Mouse (Mus musculus): ENCODE data around the gene Fam243. TPM values are rescaled to one million over a fixed set of nuclear protein-coding genes. Genes with fewer than 3 reads are reported as not detected.

The Fam243 gene
- polyA plus RNA-seq, 1 experiment = not detected

DNA sequence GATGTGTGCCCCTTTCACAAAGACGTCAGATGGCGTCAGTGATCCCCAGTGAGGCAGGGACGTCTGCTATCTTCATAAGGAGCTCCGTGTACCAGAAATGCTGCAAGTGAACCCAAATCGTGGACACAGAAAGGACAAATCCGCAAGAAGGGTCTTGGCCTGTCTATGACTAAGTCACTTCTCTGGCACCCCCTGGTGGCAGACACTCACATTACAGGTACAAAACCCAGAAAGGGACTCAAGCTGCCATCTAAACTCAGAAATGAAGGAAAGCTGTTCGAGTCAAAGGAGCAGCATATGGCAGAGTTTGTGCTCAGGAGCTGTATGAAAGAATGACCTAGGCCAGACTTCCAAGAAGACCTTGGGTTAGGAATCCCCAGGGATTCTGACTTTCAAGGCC, 34.6 kb downstream of the Fam243 start:
- TF ChIP-seq POLR2A (IDR thresholded peaks at IDR 0.05; ENCODE audit: extremely low read depth, insufficient read depth, low read length) (no peak), CTCF (IDR thresholded peaks at IDR 0.05; ENCODE audit: extremely low read depth, insufficient read depth, low read length) (peak; percentile 83)
- no peaks in the 10 kb centered on the region for H3K4me1 ChIP-seq (ENCODE audit: control insufficient read depth, insufficient read depth, low read length)
- no peak overlapping the region for H3K4me3 ChIP-seq (ENCODE audit: insufficient read depth, low read length)
- H3K27ac ChIP-seq (ENCODE audit: insufficient read depth, low read length) = no peak overlapping the region

- Histone ChIP-seq H3K4me3 (ENCODE audit: insufficient read depth, low read length) (no peak overlapping the region), H3K4me1 (ENCODE audit: control insufficient read depth, insufficient read depth, low read length) (no peaks in the 10 kb centered on the region), H3K27ac (ENCODE audit: insufficient read depth, low read length) (no peak overlapping the region)
- TF ChIP-seq CTCF (IDR thresholded peaks at IDR 0.05; ENCODE audit: extremely low read depth, insufficient read depth, low read length) (no peak), POLR2A (IDR thresholded peaks at IDR 0.05; ENCODE audit: extremely low read depth, insufficient read depth, low read length) (no peak)
Observed at GRCm38 (mm10) chr16:92285068-92285467, 36.2 kb downstream of the Fam243 start.

DNA sequence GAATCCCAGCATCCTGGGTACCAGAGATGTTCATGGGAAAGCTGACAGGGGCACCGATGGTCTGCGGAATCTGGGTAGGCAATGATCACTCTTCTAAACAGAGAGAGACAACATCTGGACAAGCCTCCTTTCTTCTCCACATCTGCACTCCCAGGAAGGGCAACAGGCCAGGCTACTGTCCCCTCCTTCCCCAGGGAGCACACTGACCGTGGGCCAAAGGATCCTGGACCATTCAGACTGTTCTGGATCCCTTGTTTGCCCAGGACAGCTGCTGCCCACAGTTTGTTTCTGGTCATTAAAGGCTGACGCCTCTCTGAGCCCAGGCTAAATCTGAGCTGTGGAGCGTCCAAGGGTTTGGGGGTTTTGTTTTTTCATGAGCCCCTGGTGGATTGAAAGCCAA, 38.6 kb downstream of the Fam243 start:
- H3K27ac ChIP-seq (ENCODE audit: insufficient read depth, low read length) = no peak overlapping the region
- H3K4me1 ChIP-seq (ENCODE audit: control insufficient read depth, insufficient read depth, low read length) = no peaks in the 10 kb centered on the region
- TF ChIP-seq POLR2A (IDR thresholded peaks at IDR 0.05; ENCODE audit: extremely low read depth, insufficient read depth, low read length) = no peak
- no peak for TF ChIP-seq CTCF (IDR thresholded peaks at IDR 0.05; ENCODE audit: extremely low read depth, insufficient read depth, low read length)
- H3K4me3 ChIP-seq (ENCODE audit: insufficient read depth, low read length) = no peak overlapping the region

- Histone ChIP-seq H3K4me3 (ENCODE audit: insufficient read depth, low read length) (no peak overlapping the region), H3K27ac (ENCODE audit: insufficient read depth, low read length) (no peak overlapping the region), H3K4me1 (ENCODE audit: control insufficient read depth, insufficient read depth, low read length) (no peaks in the 10 kb centered on the region)
- TF ChIP-seq POLR2A (IDR thresholded peaks at IDR 0.05; ENCODE audit: extremely low read depth, insufficient read depth, low read length) (no peak), CTCF (IDR thresholded peaks at IDR 0.05; ENCODE audit: extremely low read depth, insufficient read depth, low read length) (no peak)
Observed at GRCm38 (mm10) chr16:92275526-92275925, 45.7 kb downstream of the Fam243 start.

- Histone ChIP-seq H3K27ac (ENCODE audit: insufficient read depth, low read length) (no peak overlapping the region), H3K4me3 (ENCODE audit: insufficient read depth, low read length) (no peak overlapping the region), H3K4me1 (ENCODE audit: control insufficient read depth, insufficient read depth, low read length) (no peaks in the 10 kb centered on the region)
- TF ChIP-seq POLR2A (IDR thresholded peaks at IDR 0.05; ENCODE audit: extremely low read depth, insufficient read depth, low read length) = no peak
- no peak for TF ChIP-seq CTCF (IDR thresholded peaks at IDR 0.05; ENCODE audit: extremely low read depth, insufficient read depth, low read length)
Observed at GRCm38 (mm10) chr16:92274516-92274915, 46.7 kb downstream of the Fam243 start.

Other genes starting within 250 kb of the Fam243 start
- 0.33 and 0.38 TPM in 2 replicates for gene Kcne2, start 29.1 kb downstream of the Fam243 start, polyA plus RNA-seq (2012; rRNA removed)
- 26.7 and 30.2 TPM in 2 replicates for gene Smim11, start 20.2 kb downstream of the Fam243 start, polyA plus RNA-seq (2012; rRNA removed)
- gene Kcne1, start 38.0 kb upstream of the Fam243 start, polyA plus RNA-seq (2012; rRNA removed) = not detected in 2 replicates
- 50.0 and 50.9 TPM in 2 replicates for gene Rcan1, start 149.4 kb upstream of the Fam243 start, polyA plus RNA-seq (2012; rRNA removed)
- gene Clic6, start 164.3 kb upstream of the Fam243 start, polyA plus RNA-seq (2012; rRNA removed) = 0.38 and 1.5 TPM in 2 replicates

All from cortical plate, adult 2 months (tissue).